21 mouse cellular contexts compared by ENCODE assay signal in genomic region chr4:116732355-116732754, GRCm38 (mm10). TPM values are rescaled to one million over a fixed set of nuclear protein-coding genes. Genes with fewer than 3 reads are reported as not detected.
DNase-seq lines count a peak whose midpoint lies in the region; ATAC-seq lines count a peak whose summit lies in the region.
"Had no signal": no experiment of that assay in that cellular context is flagged by ENCODE, and none has a peak within 500 bp of the region (broad histone marks: within the 10 kb centered on the region; RNA-seq: fewer than 3 reads in every experiment).

No protein-coding gene starts in this region.

- H3K4me3 ChIP-seq in kidney, embryonic 14.5 days (ENCODE audit: low read length) = no peak overlapping the region
- H3K4me3 ChIP-seq in intestine, embryonic 16.5 days (ENCODE audit: low read length) = no peak overlapping the region
- H3K4me3 ChIP-seq: embryonic facial prominence, embryonic 12.5 days; forebrain, embryonic 15.5 days; heart, embryonic 10.5 days; heart, embryonic 15.5 days; hindbrain, embryonic 13.5 days had no signal

- ATAC-seq in kidney, embryonic 14.5 days (ENCODE audit: low FRiP score, low TSS enrichment) = no peak
- ATAC-seq in intestine, embryonic 16.5 days = peak; percentile 34; the same call in 1 of the 2 replicates
- ATAC-seq: forebrain, embryonic 15.5 days had no signal

- H3K27ac ChIP-seq in kidney, embryonic 14.5 days (ENCODE audit: low read depth, low read length) = no peak overlapping the region
- H3K27ac ChIP-seq in intestine, embryonic 16.5 days (ENCODE audit: low read length) = no peak overlapping the region
- H3K27ac ChIP-seq: embryonic facial prominence, embryonic 12.5 days; forebrain, embryonic 15.5 days; heart, embryonic 10.5 days; heart, embryonic 15.5 days; hindbrain, embryonic 13.5 days had no signal

- H3K4me1 ChIP-seq in kidney, embryonic 14.5 days (ENCODE audit: control insufficient read depth, insufficient read depth, low read length) = no peaks in the 10 kb centered on the region
- H3K4me1 ChIP-seq in intestine, embryonic 16.5 days (ENCODE audit: control insufficient read depth, insufficient read depth, low read length) = peaks cover 9% of the 10 kb centered on the region; the same call in 1 of the 2 replicates
- H3K4me1 ChIP-seq: forebrain, embryonic 15.5 days; hindbrain, embryonic 13.5 days had no signal

- H3K36me3 ChIP-seq in kidney, embryonic 14.5 days (ENCODE audit: control insufficient read depth, insufficient read depth, low read length) = no peaks in the 10 kb centered on the region
- no peaks in the 10 kb centered on the region for H3K36me3 ChIP-seq in intestine, embryonic 16.5 days (ENCODE audit: control insufficient read depth, insufficient read depth, low read length)
- H3K36me3 ChIP-seq: embryonic facial prominence, embryonic 12.5 days; forebrain, embryonic 15.5 days; heart, embryonic 10.5 days; heart, embryonic 15.5 days; hindbrain, embryonic 13.5 days had no signal

- no peaks in the 10 kb centered on the region for H3K9me3 ChIP-seq in kidney, embryonic 14.5 days (ENCODE audit: control insufficient read depth, low read length)
- H3K9me3 ChIP-seq in intestine, embryonic 16.5 days (ENCODE audit: control insufficient read depth, low read length) = no peaks in the 10 kb centered on the region
- H3K9me3 ChIP-seq: embryonic facial prominence, embryonic 12.5 days; forebrain, embryonic 15.5 days; heart, embryonic 10.5 days; heart, embryonic 15.5 days; hindbrain, embryonic 13.5 days had no signal

- DNase-seq in kidney, adult 18-20 months = peak; percentile 28
- DNase-seq in kidney, adult 9 months = peak; percentile 59
- peak; percentile 58 to 65 for DNase-seq in kidney, postnatal 36 days
- DNase-seq in B cell, adult 2 months = no peak
- DNase-seq in layer of hippocampus, postnatal 25 days (ENCODE audit: extremely low spot score in 1 of 2, low spot score in 1 of 2) = no peak
- no peak for DNase-seq in urinary bladder, postnatal 36 days (ENCODE audit: low spot score in 2 of 2)
- DNase-seq: adrenal gland, adult 8-10 months; adrenal gland, postnatal 36 days; cerebellum, adult 8-10 months; cerebellum, postnatal 14 days; embryo, embryonic 11 days; gastrocnemius, postnatal 36 days; heart, adult 18-20 months; heart, postnatal 14 days had no signal

- H3K4me2 ChIP-seq in kidney, embryonic 14.5 days (replicated peaks; ENCODE audit: low read depth, low read length) = no peak overlapping the region
- H3K4me2 ChIP-seq in intestine, embryonic 16.5 days (ENCODE audit: low read depth, low read length) = no peak overlapping the region
- H3K4me2 ChIP-seq: embryonic facial prominence, embryonic 12.5 days; forebrain, embryonic 15.5 days; heart, embryonic 15.5 days; hindbrain, embryonic 13.5 days had no signal

- H3K9ac ChIP-seq in kidney, embryonic 14.5 days (ENCODE audit: low read depth, low read length) = no peak overlapping the region
- H3K9ac ChIP-seq in intestine, embryonic 16.5 days (ENCODE audit: low read depth, low read length) = no peak overlapping the region
- H3K9ac ChIP-seq: embryonic facial prominence, embryonic 12.5 days; forebrain, embryonic 15.5 days; heart, embryonic 15.5 days; hindbrain, embryonic 13.5 days had no signal

- H3K27me3 ChIP-seq in kidney, embryonic 14.5 days (ENCODE audit: control insufficient read depth, insufficient read depth, low read length) = no peaks in the 10 kb centered on the region
- no peaks in the 10 kb centered on the region for H3K27me3 ChIP-seq in intestine, embryonic 16.5 days (replicated peaks; ENCODE audit: control insufficient read depth, insufficient read depth, low read length)
- H3K27me3 ChIP-seq: embryonic facial prominence, embryonic 12.5 days; forebrain, embryonic 15.5 days; heart, embryonic 15.5 days; hindbrain, embryonic 13.5 days had no signal

- WGBS in kidney, embryonic 14.5 days = 81% methylated on average over 5 of the region's 5 CpGs
- 69% methylated on average over 5 of the region's 5 CpGs for WGBS in intestine, embryonic 16.5 days

RNA-seq across cellular contexts. Expression of gene Tesk2, which starts 11.6 kb away (rescaled TPM):
- 4.6 and 7.4 TPM in 2 replicates for polyA plus RNA-seq in kidney, embryonic 14.5 days (2014; fragmentation: Nextera tagmentation; extraction: Ambion mirVana)
- 10.4 and 11.6 TPM in 2 replicates for polyA plus RNA-seq in intestine, embryonic 16.5 days (2015; fragmentation: Nextera tagmentation; extraction: Ambion mirVana)
- total RNA-seq in layer of hippocampus, postnatal 25 days (2021) = 1 to 10 TPM; 4.5 TPM

RNA-seq across cellular contexts. Expression of gene Ccdc163, which starts 24.0 kb away (rescaled TPM):
- 36.9 and 39.6 TPM in 2 replicates for polyA plus RNA-seq in kidney, embryonic 14.5 days (2014; fragmentation: Nextera tagmentation; extraction: Ambion mirVana)
- polyA plus RNA-seq in intestine, embryonic 16.5 days (2015; fragmentation: Nextera tagmentation; extraction: Ambion mirVana) = 21.3 and 22.6 TPM in 2 replicates
- 1 to 10 TPM; 3.0 to 4.3 TPM for total RNA-seq in layer of hippocampus, postnatal 25 days (2021)

RNA-seq across cellular contexts. Expression of gene Mmachc, which starts 24.1 kb away (rescaled TPM):
- 19.7 and 25.5 TPM in 2 replicates for polyA plus RNA-seq in kidney, embryonic 14.5 days (2014; fragmentation: Nextera tagmentation; extraction: Ambion mirVana)
- polyA plus RNA-seq in intestine, embryonic 16.5 days (2015; fragmentation: Nextera tagmentation; extraction: Ambion mirVana) = 20.7 and 22.7 TPM in 2 replicates
- total RNA-seq in layer of hippocampus, postnatal 25 days (2021) = 10 to 100 TPM; 18.0 to 18.3 TPM

RNA-seq across cellular contexts. Expression of gene Prdx1, which starts 47.0 kb away (rescaled TPM):
- polyA plus RNA-seq in kidney, embryonic 14.5 days (2014; fragmentation: Nextera tagmentation; extraction: Ambion mirVana) = 1,503 and 1,977 TPM in 2 replicates
- 1,384 and 1,485 TPM in 2 replicates for polyA plus RNA-seq in intestine, embryonic 16.5 days (2015; fragmentation: Nextera tagmentation; extraction: Ambion mirVana)
- 100 to 1,000 TPM; 162 to 182 TPM for total RNA-seq in layer of hippocampus, postnatal 25 days (2021)

Comparison
In these comparisons a context has a peak if more than half of its experiments do, and no peak if none do; other contexts are left out.
1. DNase-seq: peak in kidney, adult 18-20 months (single experiment), kidney, adult 9 months (single experiment) and kidney, postnatal 36 days (2 of 2); none in B cell, adult 2 months (0 of 2), layer of hippocampus, postnatal 25 days (0 of 2) and urinary bladder, postnatal 36 days (0 of 2).